Mouse (Mus musculus): ENCODE data around the gene Glod4.

- no peak for TF ChIP-seq EP300 (IDR thresholded peaks at IDR 0.05; ENCODE audit: low read depth)
- TF ChIP-seq CTCF (IDR thresholded peaks at IDR 0.05; ENCODE audit: low read depth), result peak; percentile 88
These were observed 9.8 kb upstream of the Glod4 start for GRCm38 (mm10) chr11:76253145-76253917.

Data from liver, embryonic 14.5 days (tissue).